Mouse (Mus musculus): ENCODE measurements around the gene Mad2l2. TPM values are rescaled to one million over a fixed set of nuclear protein-coding genes. Genes with fewer than 3 reads are reported as not detected.
A peak's percentile ranks its signal among the peaks of the same experiment; 100 is the strongest.

The Mad2l2 gene
- polyA plus RNA-seq, 1 experiment: 17.8 TPM

DNA sequence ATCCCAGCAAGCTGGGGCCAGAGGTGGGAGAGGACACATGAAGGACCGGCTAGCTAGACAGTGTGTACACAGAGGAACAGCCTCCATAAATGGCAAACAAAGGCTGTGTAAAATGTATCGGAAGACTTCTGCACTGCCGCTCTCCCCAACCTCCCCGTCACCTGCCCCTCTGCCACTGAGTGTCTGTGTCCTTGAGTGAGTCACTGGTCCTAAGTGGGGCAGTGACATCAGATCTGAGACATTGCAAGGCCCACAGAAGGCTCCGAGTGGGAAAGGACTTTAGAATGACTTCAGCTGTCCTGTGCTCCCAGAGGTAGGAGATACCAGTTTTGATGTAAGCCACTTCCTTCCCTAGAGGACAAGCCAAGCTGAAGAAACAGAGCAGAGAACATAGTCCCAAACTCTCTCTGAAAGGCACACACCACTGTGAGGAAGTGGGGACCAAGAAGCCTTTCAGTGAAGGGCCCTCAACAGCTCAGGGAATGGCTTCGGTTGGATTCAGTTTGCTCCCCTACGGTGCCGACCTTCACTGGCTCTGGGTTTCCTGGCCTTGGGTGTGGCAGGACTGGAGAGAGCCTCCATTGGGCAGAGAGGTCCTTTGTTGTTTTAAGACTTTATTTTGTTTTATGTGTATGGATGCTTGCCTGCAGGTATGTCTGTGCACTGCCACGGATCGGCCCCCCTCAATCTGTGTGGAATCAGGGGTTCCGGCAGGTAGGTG, 37.5 kb upstream of the Mad2l2 start:
- WGBS: 75% methylated on average over 11 of the region's 11 CpGs
- TF ChIP-seq POLR2A (IDR thresholded peaks at IDR 0.05; ENCODE audit: low read depth, low read length) (no peak), CTCF (IDR thresholded peaks at IDR 0.05; ENCODE audit: extremely low read depth, insufficient read length, insufficient replicate concordance, low read depth, low read length) (no peak)

DNA sequence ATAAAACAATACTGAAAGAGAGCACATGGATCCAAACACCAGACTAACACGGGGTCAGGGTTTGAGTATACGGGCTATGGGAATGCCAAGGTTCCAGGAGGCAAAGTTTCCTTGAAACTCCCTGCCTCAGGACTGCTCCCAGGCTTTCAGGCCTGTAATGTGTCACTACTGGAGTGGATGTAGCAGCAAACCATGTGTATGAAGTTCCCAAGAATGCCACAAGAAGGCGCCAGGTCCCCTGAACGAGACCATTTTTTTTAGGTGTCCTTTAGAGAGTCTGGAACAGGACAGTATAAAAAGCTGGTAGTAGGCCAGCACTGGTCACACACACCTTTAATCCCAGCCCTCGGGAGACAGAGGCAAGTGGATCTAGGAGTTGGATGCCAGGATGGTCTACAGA, 36.0 kb upstream of the Mad2l2 start:
- 82% methylated on average over 5 of the region's 5 CpGs for WGBS
- H3K36me3 ChIP-seq (ENCODE audit: control insufficient read depth, insufficient read depth, low read length): no peaks in the 10 kb centered on the region
- TF ChIP-seq CTCF (IDR thresholded peaks at IDR 0.05; ENCODE audit: extremely low read depth, insufficient read length, insufficient replicate concordance, low read depth, low read length): no peak
- TF ChIP-seq POLR2A (IDR thresholded peaks at IDR 0.05; ENCODE audit: low read depth, low read length): no peak
- H3K27ac ChIP-seq (ENCODE audit: insufficient read depth, low read depth, low read length): no peak overlapping the region
- no peak overlapping the region for H3K4me3 ChIP-seq (ENCODE audit: low read depth, low read length)
- H3K27me3 ChIP-seq (ENCODE audit: control insufficient read depth, insufficient read depth, low read length): no peaks in the 10 kb centered on the region
- H3K4me1 ChIP-seq (ENCODE audit: control insufficient read depth, insufficient read depth, insufficient read length, low read length): no peaks in the 10 kb centered on the region

More for the DNA sequence above, 37.5 kb upstream of the Mad2l2 start:
- Histone ChIP-seq H3K4me1 (ENCODE audit: control insufficient read depth, insufficient read depth, insufficient read length, low read length) (peaks cover 2% of the 10 kb centered on the region), H3K4me3 (ENCODE audit: low read depth, low read length) (no peak overlapping the region), H3K27me3 (ENCODE audit: control insufficient read depth, insufficient read depth, low read length) (no peaks in the 10 kb centered on the region), H3K27ac (ENCODE audit: insufficient read depth, low read depth, low read length) (no peak overlapping the region), H3K36me3 (ENCODE audit: control insufficient read depth, insufficient read depth, low read length) (no peaks in the 10 kb centered on the region)

DNA sequence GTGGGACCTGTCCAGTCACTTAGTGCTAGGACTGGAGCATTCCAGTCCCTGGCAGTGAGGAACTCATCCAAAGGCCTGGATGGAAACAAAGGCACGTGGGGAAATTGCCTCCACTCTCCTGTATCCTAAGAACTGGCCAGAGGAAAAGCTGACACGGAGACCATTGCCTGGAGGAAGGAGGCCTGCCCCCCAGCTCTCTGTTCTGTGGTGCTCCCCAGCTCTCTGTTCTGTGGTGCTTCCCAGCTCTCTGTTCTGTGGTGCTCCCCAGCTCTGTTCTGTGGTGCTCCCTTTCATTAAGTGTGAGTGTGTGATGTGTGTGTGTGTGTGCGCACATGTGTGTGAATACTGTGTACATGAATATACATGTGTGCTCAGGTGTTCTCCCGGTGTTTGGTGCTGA, 35.1 kb upstream of the Mad2l2 start:
- H3K4me3 ChIP-seq (ENCODE audit: low read depth, low read length): no peak overlapping the region
- WGBS: 72% methylated on average over 4 of the region's 4 CpGs
- H3K36me3 ChIP-seq (ENCODE audit: control insufficient read depth, insufficient read depth, low read length): no peaks in the 10 kb centered on the region
- H3K4me1 ChIP-seq (ENCODE audit: control insufficient read depth, insufficient read depth, insufficient read length, low read length): no peaks in the 10 kb centered on the region
- H3K27me3 ChIP-seq (ENCODE audit: control insufficient read depth, insufficient read depth, low read length): no peaks in the 10 kb centered on the region
- no peak overlapping the region for H3K27ac ChIP-seq (ENCODE audit: insufficient read depth, low read depth, low read length)
- TF ChIP-seq POLR2A (IDR thresholded peaks at IDR 0.05; ENCODE audit: low read depth, low read length) (no peak), CTCF (IDR thresholded peaks at IDR 0.05; ENCODE audit: extremely low read depth, insufficient read length, insufficient replicate concordance, low read depth, low read length) (no peak)

DNA sequence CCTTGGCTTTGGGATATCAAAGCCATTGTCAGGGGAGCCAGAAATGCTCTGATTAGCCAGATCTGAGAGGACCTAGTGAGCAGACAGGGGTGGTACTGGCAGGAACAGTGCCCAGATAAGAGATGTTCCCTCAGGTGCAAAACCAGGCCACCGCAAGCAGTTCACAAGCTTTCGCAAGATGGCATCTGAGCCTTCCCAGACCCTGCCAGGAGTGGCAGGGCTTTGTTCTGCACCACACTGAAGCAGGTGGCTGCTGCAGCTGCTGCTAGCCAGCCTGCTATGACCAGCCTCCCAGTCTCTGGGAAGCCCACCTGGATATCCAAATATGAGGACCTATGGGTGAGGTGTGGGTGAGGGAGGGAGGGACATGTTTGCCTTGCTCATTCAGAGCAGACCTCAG, 32.2 kb upstream of the Mad2l2 start:
- Histone ChIP-seq H3K27me3 (ENCODE audit: control insufficient read depth, insufficient read depth, low read length) (no peaks in the 10 kb centered on the region), H3K4me1 (ENCODE audit: control insufficient read depth, insufficient read depth, insufficient read length, low read length) (no peaks in the 10 kb centered on the region), H3K36me3 (ENCODE audit: control insufficient read depth, insufficient read depth, low read length) (no peaks in the 10 kb centered on the region), H3K27ac (ENCODE audit: insufficient read depth, low read depth, low read length) (no peak overlapping the region), H3K4me3 (ENCODE audit: low read depth, low read length) (no peak overlapping the region)
- TF ChIP-seq CTCF (IDR thresholded peaks at IDR 0.05; ENCODE audit: extremely low read depth, insufficient read length, insufficient replicate concordance, low read depth, low read length) (no peak), POLR2A (IDR thresholded peaks at IDR 0.05; ENCODE audit: low read depth, low read length) (no peak)
- WGBS: 93% methylated on average over 2 of the region's 2 CpGs

DNA sequence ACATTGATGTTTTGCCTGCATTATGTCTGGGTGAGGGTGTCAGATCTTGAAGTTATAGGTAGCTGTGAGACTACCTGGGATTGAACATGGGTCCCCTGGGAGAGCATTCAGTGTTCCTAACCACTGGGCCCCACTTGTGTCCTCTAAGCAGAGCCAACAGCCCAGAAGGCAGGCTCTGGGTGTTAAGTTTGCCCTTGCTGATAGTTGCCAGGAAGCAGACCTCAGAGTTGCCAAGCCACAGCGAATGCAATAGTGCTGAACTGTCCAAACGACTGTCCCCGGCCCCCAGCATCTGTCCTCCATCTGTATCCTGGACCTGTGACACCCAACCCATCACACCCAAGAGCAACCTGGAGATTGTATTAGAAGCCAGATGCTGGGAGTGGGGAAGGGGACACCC, 31.5 kb upstream of the Mad2l2 start:
- Histone ChIP-seq H3K27ac (ENCODE audit: insufficient read depth, low read depth, low read length) (no peak overlapping the region), H3K36me3 (ENCODE audit: control insufficient read depth, insufficient read depth, low read length) (no peaks in the 10 kb centered on the region), H3K27me3 (ENCODE audit: control insufficient read depth, insufficient read depth, low read length) (no peaks in the 10 kb centered on the region), H3K4me1 (ENCODE audit: control insufficient read depth, insufficient read depth, insufficient read length, low read length) (no peaks in the 10 kb centered on the region), H3K4me3 (ENCODE audit: low read depth, low read length) (no peak overlapping the region)
- 64% methylated on average over 3 of the region's 3 CpGs for WGBS
- TF ChIP-seq POLR2A (IDR thresholded peaks at IDR 0.05; ENCODE audit: low read depth, low read length) (no peak), CTCF (IDR thresholded peaks at IDR 0.05; ENCODE audit: extremely low read depth, insufficient read length, insufficient replicate concordance, low read depth, low read length) (no peak)

DNA sequence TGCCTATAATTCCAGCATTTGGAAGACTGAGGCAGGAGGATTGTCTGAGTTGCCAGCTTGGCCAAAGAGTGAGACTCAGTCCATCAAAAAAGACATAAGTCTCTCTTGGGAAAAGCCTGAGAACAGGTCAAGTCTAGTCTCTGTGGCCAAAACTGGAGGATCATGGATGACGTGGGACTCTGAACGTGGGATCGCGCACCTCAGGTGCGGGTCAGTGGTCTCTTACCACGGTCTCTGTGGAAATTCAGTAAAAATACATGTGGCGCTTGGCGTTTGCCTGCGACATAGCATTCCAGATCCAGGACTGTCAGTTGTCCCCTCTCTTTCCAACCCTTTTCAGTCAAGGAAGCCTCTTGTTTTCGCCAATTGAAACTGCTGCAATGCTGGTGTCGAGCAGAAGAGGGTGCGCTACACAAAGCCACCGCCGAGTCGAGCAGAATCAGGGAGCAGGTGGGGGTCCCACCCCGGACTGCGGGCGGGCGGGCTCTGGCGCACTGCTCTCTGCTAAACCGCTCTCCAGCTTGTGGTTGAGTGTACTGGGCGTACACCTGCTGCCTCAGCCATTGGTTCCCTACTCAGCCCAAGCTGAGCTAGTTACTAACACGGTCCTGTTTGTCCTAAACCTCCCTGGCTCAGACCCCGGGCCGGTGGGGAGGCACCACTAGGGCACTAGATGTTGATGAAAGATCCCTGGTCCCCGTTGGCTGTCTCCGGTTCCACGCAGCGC, 28.2 kb upstream of the Mad2l2 start:
- no peak for TF ChIP-seq POLR2A (IDR thresholded peaks at IDR 0.05; ENCODE audit: low read depth, low read length)
- TF ChIP-seq CTCF (IDR thresholded peaks at IDR 0.05; ENCODE audit: extremely low read depth, insufficient read length, insufficient replicate concordance, low read depth, low read length): peak; percentile 28; the same call in 1 of the 2 replicates
- no peaks in the 10 kb centered on the region for H3K27me3 ChIP-seq (ENCODE audit: control insufficient read depth, insufficient read depth, low read length)
- WGBS: 19% methylated on average over 29 of the region's 29 CpGs
- H3K4me1 ChIP-seq (ENCODE audit: control insufficient read depth, insufficient read depth, insufficient read length, low read length): no peaks in the 10 kb centered on the region
- peak overlapping the region; percentile 41 for H3K4me3 ChIP-seq (ENCODE audit: low read depth, low read length)
- no peak overlapping the region for H3K27ac ChIP-seq (ENCODE audit: insufficient read depth, low read depth, low read length)
- no peaks in the 10 kb centered on the region for H3K36me3 ChIP-seq (ENCODE audit: control insufficient read depth, insufficient read depth, low read length)

- Histone ChIP-seq H3K4me3 (ENCODE audit: low read depth, low read length) (no peak overlapping the region), H3K4me1 (ENCODE audit: control insufficient read depth, insufficient read depth, insufficient read length, low read length) (no peaks in the 10 kb centered on the region; the same call in 1 of the 2 replicates), H3K36me3 (ENCODE audit: control insufficient read depth, insufficient read depth, low read length) (no peaks in the 10 kb centered on the region), H3K27ac (ENCODE audit: insufficient read depth, low read depth, low read length) (no peak overlapping the region), H3K27me3 (ENCODE audit: control insufficient read depth, insufficient read depth, low read length) (no peaks in the 10 kb centered on the region)
- WGBS: 91% methylated on average over 3 of the region's 3 CpGs
- TF ChIP-seq CTCF (IDR thresholded peaks at IDR 0.05; ENCODE audit: extremely low read depth, insufficient read length, insufficient replicate concordance, low read depth, low read length) (no peak), POLR2A (IDR thresholded peaks at IDR 0.05; ENCODE audit: low read depth, low read length) (no peak)
Observed at GRCm38 (mm10) chr4:148104146-148104545, 26.0 kb upstream of the Mad2l2 start.
